Mouse (Mus musculus): Measurements from ENCODE around the gene Pcyox1.
"Not testable (repeated sequence)": the region's sequence is repeated elsewhere in the genome, so short reads cannot be mapped to it uniquely, and the experiment has no call there.

Pcyox1 gene

GRCm38 (mm10) chr6:86364442-86365141, 32.4 kb downstream of the Pcyox1 start:
- peak; percentile 77 to 79 for DNase-seq

GRCm38 (mm10) chr6:86361373-86361772, 35.6 kb downstream of the Pcyox1 start:
- no peak for DNase-seq

GRCm38 (mm10) chr6:86360691-86361090, 36.3 kb downstream of the Pcyox1 start:
- peak; percentile 20 to 22 for DNase-seq

GRCm38 (mm10) chr6:86356956-86357355, 40.0 kb downstream of the Pcyox1 start:
- DNase-seq = no peak

- DNase-seq = no peak
Observed at GRCm38 (mm10) chr6:86354948-86355347, 42.0 kb downstream of the Pcyox1 start.

- DNase-seq = peak in 1 of 2 experiments; percentile 16
Observed at GRCm38 (mm10) chr6:86349257-86349656, 47.7 kb downstream of the Pcyox1 start.

GRCm38 (mm10) chr6:86346063-86346462, 50.9 kb downstream of the Pcyox1 start:
- DNase-seq = no peak

- DNase-seq = no peak
Observed at GRCm38 (mm10) chr6:86343656-86344055, 53.3 kb downstream of the Pcyox1 start.

GRCm38 (mm10) chr6:86336340-86336739, 60.6 kb downstream of the Pcyox1 start:
- DNase-seq = not testable (repeated sequence)

All from lung, adult 18-20 months (tissue).